ENCODE assay signal across 23 mouse cellular contexts in genomic region chr5:82034776-82035175, GRCm38 (mm10).
A peak's percentile ranks its signal among the peaks of the same experiment; 100 is the strongest.
DNase-seq lines count a peak whose midpoint lies in the region; ATAC-seq and TF ChIP-seq lines count a peak whose summit lies in the region.
"Had no signal": no experiment of that assay in that cellular context is flagged by ENCODE, and none has a peak within 500 bp of the region (broad histone marks: within the 10 kb centered on the region; RNA-seq: fewer than 3 reads in every experiment).

No protein-coding gene starts in this region.

- no peak overlapping the region for H3K9ac ChIP-seq in forebrain, postnatal 0 days
- no peak overlapping the region for H3K9ac ChIP-seq in forebrain, embryonic 14.5 days (ENCODE audit: low read length)
- no peak overlapping the region for H3K9ac ChIP-seq in limb, embryonic 14.5 days (ENCODE audit: low read depth, low read length, severe bottlenecking)
- H3K9ac ChIP-seq: forebrain, embryonic 12.5 days; hindbrain, embryonic 15.5 days; midbrain, embryonic 12.5 days; neural tube, embryonic 15.5 days had no signal

- ATAC-seq in forebrain, postnatal 0 days, result no peak
- ATAC-seq in forebrain, embryonic 14.5 days, result no peak
- ATAC-seq in limb, embryonic 14.5 days (ENCODE audit: low FRiP score, low read depth), result no peak

- H3K4me3 ChIP-seq in forebrain, postnatal 0 days (ENCODE audit: low read depth, low read length), result no peak overlapping the region
- H3K4me3 ChIP-seq in forebrain, embryonic 14.5 days (ENCODE audit: low read depth, low read length), result no peak overlapping the region
- no peak overlapping the region for H3K4me3 ChIP-seq in limb, embryonic 14.5 days (replicated peaks; ENCODE audit: low read length)
- H3K4me3 ChIP-seq in limb, embryonic 10.5 days, result no peak overlapping the region
- H3K4me3 ChIP-seq: forebrain, embryonic 12.5 days; gastrocnemius, adult 2 months; hindbrain, embryonic 15.5 days; midbrain, embryonic 12.5 days; neural tube, embryonic 15.5 days had no signal

- peak; percentile 40 for DNase-seq in forebrain, postnatal 0 days
- DNase-seq in forebrain, embryonic 14.5 days (ENCODE audit: low spot score), result no peak
- DNase-seq in limb, embryonic 14.5 days (ENCODE audit: low spot score), result peak; percentile 9
- DNase-seq in limb, embryonic 10.5 days (ENCODE audit: low spot score), result no peak
- peak; percentile 34 for DNase-seq in 3T3-L1 (ENCODE audit: low read depth, low spot score)
- peak; percentile 32 for DNase-seq in adipocyte (ENCODE audit: low spot score)
- DNase-seq in gastrocnemius, postnatal 36 days, result no peak
- DNase-seq: adrenal gland, postnatal 14 days; B cell, adult 2 months; cerebellum, adult 9-10 months; gastrocnemius, adult 2 months; kidney, adult 8-10 months; kidney, postnatal 10 days; left cerebral cortex, postnatal 4 days; right cerebral cortex, adult 18-20 months; right cerebral cortex, postnatal 4 days; thymus, postnatal 25 days had no signal

- no peak for TF ChIP-seq POLR2A in limb, embryonic 14.5 days (IDR thresholded peaks at IDR 0.05; ENCODE audit: borderline replicate concordance, extremely low read depth, insufficient read depth, insufficient read length)

- no peaks in the 10 kb centered on the region for H3K9me3 ChIP-seq in forebrain, postnatal 0 days (ENCODE audit: low read length)
- no peaks in the 10 kb centered on the region for H3K9me3 ChIP-seq in forebrain, embryonic 14.5 days (replicated peaks; ENCODE audit: control insufficient read depth, low read length)
- no peaks in the 10 kb centered on the region for H3K9me3 ChIP-seq in limb, embryonic 14.5 days (ENCODE audit: control insufficient read depth, low read length)
- H3K9me3 ChIP-seq in limb, embryonic 10.5 days (replicated peaks), result no peaks in the 10 kb centered on the region
- H3K9me3 ChIP-seq: forebrain, embryonic 12.5 days; G1E; hindbrain, embryonic 15.5 days; midbrain, embryonic 12.5 days; neural tube, embryonic 15.5 days had no signal

- H3K27me3 ChIP-seq in forebrain, postnatal 0 days (ENCODE audit: insufficient read depth, low read length), result no peaks in the 10 kb centered on the region
- H3K27me3 ChIP-seq in forebrain, embryonic 14.5 days (replicated peaks; ENCODE audit: control insufficient read depth, insufficient read depth, low read length), result no peaks in the 10 kb centered on the region
- no peaks in the 10 kb centered on the region for H3K27me3 ChIP-seq in limb, embryonic 14.5 days (ENCODE audit: control insufficient read depth, insufficient read depth, low read length)
- no peaks in the 10 kb centered on the region for H3K27me3 ChIP-seq in limb, embryonic 10.5 days (ENCODE audit: low read depth, poor library complexity, severe bottlenecking)
- H3K27me3 ChIP-seq: CH12.LX; forebrain, embryonic 12.5 days; hindbrain, embryonic 15.5 days; midbrain, embryonic 12.5 days; neural tube, embryonic 15.5 days had no signal

- intact Hi-C loops in gastrocnemius, postnatal 36 days (cut with DNase I), result no loop called here

- no peak for TF ChIP-seq CTCF in forebrain, postnatal 0 days (IDR thresholded peaks at IDR 0.05; ENCODE audit: low read depth)

- H3K27ac ChIP-seq in forebrain, postnatal 0 days (ENCODE audit: low read depth, low read length), result no peak overlapping the region
- H3K27ac ChIP-seq in forebrain, embryonic 14.5 days (ENCODE audit: low read depth, low read length), result no peak overlapping the region
- H3K27ac ChIP-seq in limb, embryonic 14.5 days (replicated peaks; ENCODE audit: low read depth, low read length), result no peak overlapping the region
- H3K27ac ChIP-seq in limb, embryonic 10.5 days, result no peak overlapping the region
- H3K27ac ChIP-seq: forebrain, embryonic 12.5 days; gastrocnemius, adult 2 months; hindbrain, embryonic 15.5 days; midbrain, embryonic 12.5 days; neural tube, embryonic 15.5 days had no signal

- H3K4me1 ChIP-seq in forebrain, postnatal 0 days (ENCODE audit: insufficient read depth), result no peaks in the 10 kb centered on the region
- no peaks in the 10 kb centered on the region for H3K4me1 ChIP-seq in forebrain, embryonic 14.5 days (ENCODE audit: control insufficient read depth, insufficient read depth, low read length)
- no peaks in the 10 kb centered on the region for H3K4me1 ChIP-seq in limb, embryonic 14.5 days (ENCODE audit: control insufficient read depth, insufficient read depth, low read length)
- H3K4me1 ChIP-seq in limb, embryonic 10.5 days, result no peaks in the 10 kb centered on the region
- H3K4me1 ChIP-seq: forebrain, embryonic 12.5 days; hindbrain, embryonic 15.5 days; midbrain, embryonic 12.5 days; neural tube, embryonic 15.5 days had no signal

- WGBS in forebrain, postnatal 0 days, result 69% methylated on average over 7 of the region's 7 CpGs
- 90% methylated on average over 7 of the region's 7 CpGs for WGBS in forebrain, embryonic 14.5 days
- WGBS in limb, embryonic 14.5 days, result 78% methylated on average over 7 of the region's 7 CpGs
- WGBS in limb, embryonic 10.5 days, result 94% methylated on average over 7 of the region's 7 CpGs

- H3K4me2 ChIP-seq in forebrain, postnatal 0 days (ENCODE audit: low read depth), result no peak overlapping the region
- no peak overlapping the region for H3K4me2 ChIP-seq in forebrain, embryonic 14.5 days (ENCODE audit: low read length)
- no peak overlapping the region for H3K4me2 ChIP-seq in limb, embryonic 14.5 days (replicated peaks; ENCODE audit: low read depth, low read length, severe bottlenecking)
- H3K4me2 ChIP-seq: forebrain, embryonic 12.5 days; hindbrain, embryonic 15.5 days; midbrain, embryonic 12.5 days; neural tube, embryonic 15.5 days had no signal

- H3K36me3 ChIP-seq in forebrain, postnatal 0 days (ENCODE audit: insufficient read depth), result no peaks in the 10 kb centered on the region
- no peaks in the 10 kb centered on the region for H3K36me3 ChIP-seq in forebrain, embryonic 14.5 days (ENCODE audit: control insufficient read depth, insufficient read depth, low read length)
- H3K36me3 ChIP-seq in limb, embryonic 14.5 days (ENCODE audit: control insufficient read depth, insufficient read depth, low read length), result no peaks in the 10 kb centered on the region
- H3K36me3 ChIP-seq in limb, embryonic 10.5 days, result no peaks in the 10 kb centered on the region
- H3K36me3 ChIP-seq: forebrain, embryonic 12.5 days; G1E; hindbrain, embryonic 15.5 days; midbrain, embryonic 12.5 days; neural tube, embryonic 15.5 days had no signal

Comparison
In these comparisons a context has a peak if more than half of its experiments do, and no peak if none do; other contexts are left out.
1. DNase-seq: peak in forebrain, postnatal 0 days (single experiment), limb, embryonic 14.5 days (single experiment), 3T3-L1 (single experiment) and adipocyte (single experiment); none in forebrain, embryonic 14.5 days (single experiment), limb, embryonic 10.5 days (single experiment) and gastrocnemius, postnatal 36 days (0 of 2).